Mouse (Mus musculus) thymus, postnatal 10 days (tissue): ENCODE results near the gene Rpl18a.
A peak's percentile ranks its signal among the peaks of the same experiment; 100 is the strongest.

Experiments
- DNase-seq, 2 experiments: peaks; one replicate each; pipeline ENCODE4 v3.0.0; 2021; ENCODE audit warnings: low spot score in 2 of 2

Rpl18a gene

GRCm38 (mm10) chr8:70880546-70880945 is 16.7 kb downstream of the Rpl18a start:
- no peak for DNase-seq

GRCm38 (mm10) chr8:70880126-70880525 is 17.1 kb downstream of the Rpl18a start:
- DNase-seq: no peak

GRCm38 (mm10) chr8:70879500-70879899 is 17.7 kb downstream of the Rpl18a start:
- DNase-seq: no peak

GRCm38 (mm10) chr8:70878178-70878577 is 19.0 kb downstream of the Rpl18a start:
- DNase-seq: no peak

- no peak for DNase-seq
Observed at GRCm38 (mm10) chr8:70876382-70876781, 20.8 kb downstream of the Rpl18a start.

- DNase-seq: no peak
Observed at GRCm38 (mm10) chr8:70874441-70874840, 22.8 kb downstream of the Rpl18a start.

GRCm38 (mm10) chr8:70873364-70873985 is 23.7 kb downstream of the Rpl18a start, which contains the start of gene Ccdc124:
TSS of gene Ccdc124 (minus strand) at chr8:70873935.
- DNase-seq: peak; percentile 93 to 95

GRCm38 (mm10) chr8:70872643-70873363 is 24.4 kb downstream of the Rpl18a start:
- DNase-seq: no peak

GRCm38 (mm10) chr8:70871195-70871807 is 25.9 kb downstream of the Rpl18a start:
- DNase-seq: no peak

- peak in 1 of 2 experiments; percentile 67 for DNase-seq
Observed at GRCm38 (mm10) chr8:70869601-70870041, 27.6 kb downstream of the Rpl18a start.

- DNase-seq: no peak
Observed at GRCm38 (mm10) chr8:70869199-70869571, 28.0 kb downstream of the Rpl18a start.

- DNase-seq: peak; percentile 60 to 63
Observed at GRCm38 (mm10) chr8:70868559-70869198, 28.5 kb downstream of the Rpl18a start.

- no peak for DNase-seq
Observed at GRCm38 (mm10) chr8:70866566-70866965, 30.6 kb downstream of the Rpl18a start.

GRCm38 (mm10) chr8:70866001-70866520 is 31.2 kb downstream of the Rpl18a start:
- DNase-seq: peak in 1 of 2 experiments; percentile 55

- peak; percentile 99 for DNase-seq
Observed at GRCm38 (mm10) chr8:70865350-70866000, 31.7 kb downstream of the Rpl18a start.

GRCm38 (mm10) chr8:70864712-70865221 is 32.4 kb downstream of the Rpl18a start:
- peak in 1 of 2 experiments; percentile 44 for DNase-seq

GRCm38 (mm10) chr8:70863956-70864711 is 33.1 kb downstream of the Rpl18a start:
- no peak for DNase-seq

- DNase-seq: no peak
Observed at GRCm38 (mm10) chr8:70862824-70863641, 34.2 kb downstream of the Rpl18a start, which contains the start of gene Kcnn1. TSS of gene Kcnn1 (minus strand) at chr8:70863258.

- DNase-seq: no peak
Observed at GRCm38 (mm10) chr8:70857516-70857915, 39.7 kb downstream of the Rpl18a start.
